Mouse (Mus musculus): Measurements from ENCODE around the gene Supt3. TPM values are rescaled to one million over a fixed set of nuclear protein-coding genes. Genes with fewer than 3 reads are reported as not detected.

Supt3 gene
- total and polyA plus RNA-seq, 2 experiments from 2014 or later = 3.2 to 24.5 TPM

GRCm38 (mm10) chr17:44807031-44807430 is 30.1 kb downstream of the Supt3 start:
- H3K4me2 ChIP-seq (ENCODE audit: low read depth) = no peak overlapping the region
- DNase-seq (no peak), ATAC-seq (no peak)
- TF ChIP-seq CTCF (IDR thresholded peaks at IDR 0.05; ENCODE audit: low read depth) = no peak
- no peaks in the 10 kb centered on the region for H3K9me3 ChIP-seq (ENCODE audit: low read length)
- H3K27me3 ChIP-seq (ENCODE audit: insufficient read depth, low read length) = no peaks in the 10 kb centered on the region
- H3K27ac ChIP-seq (ENCODE audit: low read depth, low read length) = no peak overlapping the region
- no peak overlapping the region for H3K4me3 ChIP-seq (ENCODE audit: low read depth, low read length)
- H3K36me3 ChIP-seq (ENCODE audit: insufficient read depth) = no peaks in the 10 kb centered on the region
- no peak overlapping the region for H3K9ac ChIP-seq
- H3K4me1 ChIP-seq (ENCODE audit: insufficient read depth) = no peaks in the 10 kb centered on the region
- 88% methylated on average over 1 of the region's 1 CpGs for WGBS

- no peak within 1 kb of the TSS for H3K9ac ChIP-seq
- no peaks in the 10 kb centered on the region for H3K9me3 ChIP-seq (ENCODE audit: low read length)
- no peaks in the 10 kb centered on the region for H3K4me1 ChIP-seq (ENCODE audit: insufficient read depth)
- H3K27ac ChIP-seq (ENCODE audit: low read depth, low read length) = no peak within 1 kb of the TSS
- H3K27me3 ChIP-seq (ENCODE audit: insufficient read depth, low read length) = no peaks in the 10 kb centered on the region
- no peak within 1 kb of the TSS for H3K4me3 ChIP-seq (ENCODE audit: low read depth, low read length)
- TF ChIP-seq CTCF (IDR thresholded peaks at IDR 0.05; ENCODE audit: low read depth) = no peak
- 0 out of 2 replicates have a peak within 1 kb of the TSS, but pooled peaks have one; percentile 19 for H3K4me2 ChIP-seq (ENCODE audit: low read depth)
- WGBS = 48% methylated on average over 3 of the region's 3 CpGs
- ATAC-seq = peak; percentile 51; the same call in 1 of the 2 replicates
- no peak for DNase-seq
- H3K36me3 ChIP-seq (ENCODE audit: insufficient read depth) = no peaks in the 10 kb centered on the region
Observed at GRCm38 (mm10) chr17:44814508-44815175, 37.7 kb downstream of the Supt3 start, which contains the start of gene Runx2. Gene Runx2, minus strand, starts transcription at chr17:44814797.

GRCm38 (mm10) chr17:44818825-44819224 is 41.9 kb downstream of the Supt3 start:
- H3K27ac ChIP-seq (ENCODE audit: low read depth, low read length) = no peak overlapping the region
- no peaks in the 10 kb centered on the region for H3K27me3 ChIP-seq (ENCODE audit: insufficient read depth, low read length)
- H3K9ac ChIP-seq = no peak overlapping the region
- DNase-seq (no peak), ATAC-seq (no peak)
- H3K4me1 ChIP-seq (ENCODE audit: insufficient read depth) = no peaks in the 10 kb centered on the region
- 85% methylated on average over 2 of the region's 2 CpGs for WGBS
- no peak overlapping the region for H3K4me3 ChIP-seq (ENCODE audit: low read depth, low read length)
- no peak for TF ChIP-seq CTCF (IDR thresholded peaks at IDR 0.05; ENCODE audit: low read depth)
- no peak overlapping the region for H3K4me2 ChIP-seq (ENCODE audit: low read depth)
- no peaks in the 10 kb centered on the region for H3K36me3 ChIP-seq (ENCODE audit: insufficient read depth)
- H3K9me3 ChIP-seq (ENCODE audit: low read length) = no peaks in the 10 kb centered on the region

- ATAC-seq (no peak), DNase-seq (no peak)
Observed at GRCm38 (mm10) chr17:44819816-44820215, 42.9 kb downstream of the Supt3 start.

GRCm38 (mm10) chr17:44821940-44822339 is 45.0 kb downstream of the Supt3 start:
- no peak overlapping the region for H3K27ac ChIP-seq (ENCODE audit: low read depth, low read length)
- no peak overlapping the region for H3K9ac ChIP-seq
- ATAC-seq = no peak
- no peak for DNase-seq
- H3K27me3 ChIP-seq (ENCODE audit: insufficient read depth, low read length) = no peaks in the 10 kb centered on the region
- no peak for TF ChIP-seq CTCF (IDR thresholded peaks at IDR 0.05; ENCODE audit: low read depth)
- no peak overlapping the region for H3K4me2 ChIP-seq (ENCODE audit: low read depth)
- no peak overlapping the region for H3K4me3 ChIP-seq (ENCODE audit: low read depth, low read length)
- 90% methylated on average over 5 of the region's 5 CpGs for WGBS
- H3K36me3 ChIP-seq (ENCODE audit: insufficient read depth) = no peaks in the 10 kb centered on the region
- no peaks in the 10 kb centered on the region for H3K9me3 ChIP-seq (ENCODE audit: low read length)
- H3K4me1 ChIP-seq (ENCODE audit: insufficient read depth) = no peaks in the 10 kb centered on the region

More at GRCm38 (mm10) chr17:44819816-44820215, 42.9 kb downstream of the Supt3 start:
- H3K27ac ChIP-seq (ENCODE audit: low read depth, low read length) = no peak overlapping the region
- TF ChIP-seq CTCF (IDR thresholded peaks at IDR 0.05; ENCODE audit: low read depth) = no peak
- no peak overlapping the region for H3K9ac ChIP-seq
- no peaks in the 10 kb centered on the region for H3K4me1 ChIP-seq (ENCODE audit: insufficient read depth)
- H3K4me3 ChIP-seq (ENCODE audit: low read depth, low read length) = no peak overlapping the region
- H3K9me3 ChIP-seq (ENCODE audit: low read length) = no peaks in the 10 kb centered on the region
- H3K27me3 ChIP-seq (ENCODE audit: insufficient read depth, low read length) = no peaks in the 10 kb centered on the region
- 59% methylated on average over 4 of the region's 4 CpGs for WGBS
- H3K36me3 ChIP-seq (ENCODE audit: insufficient read depth) = no peaks in the 10 kb centered on the region
- no peak overlapping the region for H3K4me2 ChIP-seq (ENCODE audit: low read depth)

GRCm38 (mm10) chr17:44827124-44827523 is 50.2 kb downstream of the Supt3 start:
- H3K27ac ChIP-seq (ENCODE audit: low read depth, low read length) = no peak overlapping the region
- DNase-seq (no peak), ATAC-seq (no peak)
- H3K9me3 ChIP-seq (ENCODE audit: low read length) = no peaks in the 10 kb centered on the region
- H3K36me3 ChIP-seq (ENCODE audit: insufficient read depth) = no peaks in the 10 kb centered on the region
- no peaks in the 10 kb centered on the region for H3K4me1 ChIP-seq (ENCODE audit: insufficient read depth)
- H3K4me2 ChIP-seq (ENCODE audit: low read depth) = no peak overlapping the region
- H3K4me3 ChIP-seq (ENCODE audit: low read depth, low read length) = no peak overlapping the region
- WGBS = 86% methylated on average over 3 of the region's 3 CpGs
- H3K9ac ChIP-seq = no peak overlapping the region
- H3K27me3 ChIP-seq (ENCODE audit: insufficient read depth, low read length) = no peaks in the 10 kb centered on the region
- no peak for TF ChIP-seq CTCF (IDR thresholded peaks at IDR 0.05; ENCODE audit: low read depth)

- TF ChIP-seq CTCF (IDR thresholded peaks at IDR 0.05; ENCODE audit: low read depth) = no peak
- Histone ChIP-seq H3K27ac (ENCODE audit: low read depth, low read length) (no peak overlapping the region), H3K36me3 (ENCODE audit: insufficient read depth) (no peaks in the 10 kb centered on the region), H3K4me2 (ENCODE audit: low read depth) (no peak overlapping the region), H3K4me1 (ENCODE audit: insufficient read depth) (no peaks in the 10 kb centered on the region), H3K9ac (no peak overlapping the region), H3K4me3 (ENCODE audit: low read depth, low read length) (no peak overlapping the region), H3K9me3 (ENCODE audit: low read length) (no peaks in the 10 kb centered on the region), H3K27me3 (ENCODE audit: insufficient read depth, low read length) (no peaks in the 10 kb centered on the region)
- WGBS = 87% methylated on average over 4 of the region's 4 CpGs
- ATAC-seq = no peak
- DNase-seq = no peak
Observed at GRCm38 (mm10) chr17:44827964-44828363, 51.0 kb downstream of the Supt3 start.

All from forebrain, postnatal 0 days (tissue).